Mouse (Mus musculus) right cerebral cortex, postnatal 4 days (tissue): ENCODE results near the gene Lgals4.

ENCODE experiments used
- DNase-seq: peaks from one replicate; pipeline ENCODE4 v3.0.0-alpha.2; 2022

The Lgals4 gene

GRCm38 (mm10) chr7:28833723-28834347 lies at the start of gene Lgals4:
Lgals4 (plus strand) TSS chr7:28833854.
- DNase-seq: no peak

- DNase-seq: no peak
Observed at GRCm38 (mm10) chr7:28785161-28785560, 48.5 kb upstream of the Lgals4 start.

- no peak for DNase-seq
Observed at GRCm38 (mm10) chr7:28787884-28788283, 45.8 kb upstream of the Lgals4 start.

- no peak for DNase-seq
Observed at GRCm38 (mm10) chr7:28788307-28789195, 45.1 kb upstream of the Lgals4 start, which contains the start of gene Rinl. Rinl (plus strand) TSS chr7:28788969.

GRCm38 (mm10) chr7:28789235-28789634 lies 44.4 kb upstream of the Lgals4 start:
- no peak for DNase-seq

GRCm38 (mm10) chr7:28790066-28790806 lies 43.4 kb upstream of the Lgals4 start:
- DNase-seq: no peak

- DNase-seq: no peak
Observed at GRCm38 (mm10) chr7:28791706-28792105, 41.9 kb upstream of the Lgals4 start.

GRCm38 (mm10) chr7:28792391-28793185 lies 41.1 kb upstream of the Lgals4 start:
- no peak for DNase-seq

- DNase-seq: no peak
Observed at GRCm38 (mm10) chr7:28793834-28794233, 39.8 kb upstream of the Lgals4 start.

- no peak for DNase-seq
Observed at GRCm38 (mm10) chr7:28794496-28794895, 39.2 kb upstream of the Lgals4 start.

GRCm38 (mm10) chr7:28795832-28796231 lies 37.8 kb upstream of the Lgals4 start:
- DNase-seq: no peak

GRCm38 (mm10) chr7:28796562-28796975 lies 37.1 kb upstream of the Lgals4 start:
- peak; percentile 74 for DNase-seq

- DNase-seq: no peak
Observed at GRCm38 (mm10) chr7:28799994-28800393, 33.7 kb upstream of the Lgals4 start.

GRCm38 (mm10) chr7:28801451-28801850 lies 32.2 kb upstream of the Lgals4 start:
- no peak for DNase-seq

- no peak for DNase-seq
Observed at GRCm38 (mm10) chr7:28801901-28802670, 31.6 kb upstream of the Lgals4 start.

GRCm38 (mm10) chr7:28802846-28803588 lies 30.6 kb upstream of the Lgals4 start:
- no peak for DNase-seq

GRCm38 (mm10) chr7:28803756-28804155 lies 29.9 kb upstream of the Lgals4 start:
- DNase-seq: no peak

GRCm38 (mm10) chr7:28806869-28807268 lies 26.8 kb upstream of the Lgals4 start:
- DNase-seq: no peak

GRCm38 (mm10) chr7:28807641-28808220 lies 25.9 kb upstream of the Lgals4 start:
- DNase-seq: no peak

GRCm38 (mm10) chr7:28808221-28808941 lies 25.3 kb upstream of the Lgals4 start, which contains the start of gene Hnrnpl:
Hnrnpl (plus strand) TSS chr7:28808541.
- no peak for DNase-seq
